Mouse (Mus musculus) hindlimb bud, embryonic 11.5 days (tissue): ENCODE data around the gene Xpnpep1.
A peak's percentile ranks its signal among the peaks of the same experiment; 100 is the strongest.

Source experiments
- DNase-seq: peaks from one replicate; pipeline ENCODE4 v3.0.0-alpha.2; 2012; ENCODE audit warnings: low read depth, low spot score; ENCODE audit errors: extremely low spot score

The Xpnpep1 gene

DNA sequence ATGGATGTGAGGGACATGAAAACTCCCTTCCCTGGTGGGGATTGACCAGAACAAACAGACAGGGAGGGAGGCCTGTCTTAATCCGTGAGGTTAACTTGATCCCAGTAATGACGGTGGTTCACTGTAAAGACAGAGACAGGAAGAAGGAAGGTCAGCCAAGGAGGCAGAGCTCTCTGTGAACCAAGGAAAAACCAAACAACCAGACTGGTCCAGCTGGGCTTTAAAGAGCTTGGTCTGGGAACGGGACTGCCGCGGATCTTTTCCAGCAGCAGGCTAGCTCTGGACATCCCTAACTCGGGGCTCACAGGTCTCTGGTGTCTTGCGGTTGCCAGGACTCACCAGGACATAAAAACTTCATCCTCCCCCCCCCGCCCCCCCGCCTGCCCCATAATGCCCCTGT lies 26.5 kb upstream of the Xpnpep1 start:
- no peak for DNase-seq

- DNase-seq: no peak
These were observed 25.0 kb upstream of the Xpnpep1 start for GRCm38 (mm10) chr19:53064972-53065361.

DNA sequence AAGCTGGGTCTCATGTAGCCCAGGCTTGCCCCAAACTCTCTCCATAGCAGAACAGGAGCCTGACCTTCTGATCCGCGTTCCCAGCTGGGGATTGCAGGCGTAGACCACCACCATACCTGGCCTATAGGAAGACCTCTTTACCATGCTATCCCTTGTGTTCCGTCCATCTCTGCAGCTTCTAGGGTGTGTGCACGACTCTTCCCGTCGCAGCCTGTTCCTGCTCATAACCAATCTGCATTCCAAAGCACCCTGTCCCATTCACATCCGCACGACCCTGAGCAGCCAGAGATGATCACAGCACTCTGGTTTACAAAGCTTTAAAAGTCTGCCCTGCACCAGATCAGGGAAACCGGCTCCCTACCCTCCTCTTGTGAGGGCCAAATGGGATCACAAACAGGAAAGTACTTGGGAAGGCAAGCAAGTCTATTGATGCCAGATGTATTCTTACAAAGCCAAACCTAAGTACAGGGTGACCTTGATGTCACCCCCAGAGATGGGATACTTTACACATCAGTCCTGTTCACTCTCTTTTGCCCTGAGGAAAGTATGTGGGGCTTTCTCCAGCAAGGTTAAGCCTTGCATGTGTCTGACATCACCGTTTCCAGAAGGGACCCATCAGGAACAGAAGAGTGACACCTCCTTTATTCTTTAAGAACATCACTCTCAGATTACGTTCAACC lies 24.4 kb upstream of the Xpnpep1 start:
- no peak for DNase-seq

- DNase-seq: no peak
These were observed 22.0 kb upstream of the Xpnpep1 start for GRCm38 (mm10) chr19:53062046-53062445.

DNA sequence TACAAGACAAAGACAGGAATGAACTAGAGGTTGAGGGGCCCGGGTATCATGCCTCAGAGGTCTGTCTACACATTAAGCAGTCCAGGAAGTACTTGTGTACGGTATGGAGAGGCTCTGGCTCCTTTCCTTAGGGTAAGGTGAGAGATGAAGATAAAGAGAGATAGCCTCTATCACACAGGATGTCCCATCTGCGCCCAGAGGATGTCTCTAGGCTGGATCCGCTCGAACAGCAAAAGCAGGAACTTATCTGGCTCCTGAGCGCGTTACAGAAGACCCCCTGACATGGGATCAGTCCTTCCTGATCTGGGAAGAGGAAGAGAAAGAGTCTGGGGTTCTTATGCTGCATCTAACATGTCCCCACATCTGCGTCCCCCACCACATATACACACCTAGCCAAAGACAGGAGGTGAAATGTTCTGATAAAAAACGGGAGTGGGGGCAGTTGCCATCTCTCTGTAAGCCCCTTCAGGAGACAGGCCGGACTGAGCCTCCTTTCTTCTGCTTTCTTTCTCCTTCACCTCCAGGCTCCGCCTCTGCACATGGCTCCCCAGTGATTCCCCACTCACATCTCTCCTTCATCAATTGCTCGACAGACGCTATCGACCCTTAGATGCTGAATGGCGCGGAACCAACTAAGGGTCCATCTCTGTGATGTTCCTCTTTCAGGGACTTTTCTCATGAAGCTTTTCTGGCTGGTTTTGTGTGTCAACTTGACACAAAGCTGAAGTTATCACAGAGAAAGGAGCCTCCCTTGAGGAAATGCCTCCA lies 19.5 kb upstream of the Xpnpep1 start:
- no peak for DNase-seq

DNA sequence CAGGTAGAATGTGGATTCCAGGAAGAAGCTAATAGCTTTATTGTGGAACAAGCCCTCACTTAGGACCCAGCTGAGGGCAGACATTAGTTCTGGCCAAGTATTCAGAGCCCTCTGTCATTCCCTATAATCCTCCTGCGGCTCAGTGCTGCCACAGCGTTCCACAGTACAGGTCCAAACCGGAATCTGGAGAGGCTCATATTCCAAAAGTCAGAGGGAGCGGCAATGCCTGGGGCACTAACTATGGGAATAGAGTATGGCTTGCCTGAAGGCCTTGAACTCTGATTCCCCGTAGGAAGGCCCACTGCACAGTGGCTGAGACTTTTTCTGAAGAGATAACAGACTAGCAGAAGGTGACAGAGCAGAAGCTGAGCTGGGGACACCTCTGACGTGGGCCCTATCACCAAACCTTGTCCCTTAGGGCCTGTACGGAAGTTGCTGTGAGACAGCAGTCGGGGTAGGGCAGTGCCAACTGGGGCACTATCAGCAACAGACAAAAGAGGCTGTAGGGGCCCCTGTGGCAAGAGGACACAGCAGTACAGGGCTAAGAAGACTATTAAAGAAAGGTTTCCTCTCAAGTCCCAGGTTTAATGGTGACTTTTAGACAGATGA lies 18.8 kb upstream of the Xpnpep1 start:
- DNase-seq: no peak

DNA sequence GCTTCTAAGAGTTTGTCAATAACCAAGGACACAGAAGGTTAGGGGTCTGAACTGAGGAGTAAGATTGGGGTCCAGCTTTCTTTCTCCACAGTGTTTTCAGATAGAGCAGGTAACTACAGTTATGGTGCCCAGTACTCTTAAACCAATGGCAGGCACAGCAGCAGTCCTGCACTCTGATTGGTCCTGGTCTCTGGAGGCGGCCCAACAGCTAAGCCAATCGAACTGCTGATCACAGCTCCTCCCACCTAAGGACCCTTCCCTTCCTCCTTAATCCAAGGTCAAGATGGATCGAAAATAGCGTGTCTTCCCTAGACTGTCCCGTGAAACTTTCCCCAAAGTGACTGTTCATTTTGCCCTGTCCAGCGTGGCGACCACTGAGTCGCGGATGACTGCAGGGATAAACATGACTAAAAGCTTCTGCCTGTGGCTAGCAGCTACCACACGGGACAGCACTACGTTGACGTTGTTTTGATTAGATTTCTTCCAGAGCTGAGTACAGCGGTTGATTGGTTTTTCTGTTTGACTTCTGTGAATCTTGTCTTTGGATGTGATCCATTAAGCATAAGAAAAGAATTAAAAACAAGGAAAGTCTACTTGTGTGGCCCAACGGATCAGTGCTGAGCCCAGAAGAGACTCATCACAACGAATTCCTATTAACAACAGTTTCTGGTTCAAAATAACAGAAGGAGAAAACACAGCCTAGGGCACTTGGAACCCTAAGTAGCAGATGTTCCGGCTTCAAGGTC lies 18.1 kb upstream of the Xpnpep1 start:
- no peak for DNase-seq

GRCm38 (mm10) chr19:53053355-53053754 lies 13.3 kb upstream of the Xpnpep1 start:
- no peak for DNase-seq

DNA sequence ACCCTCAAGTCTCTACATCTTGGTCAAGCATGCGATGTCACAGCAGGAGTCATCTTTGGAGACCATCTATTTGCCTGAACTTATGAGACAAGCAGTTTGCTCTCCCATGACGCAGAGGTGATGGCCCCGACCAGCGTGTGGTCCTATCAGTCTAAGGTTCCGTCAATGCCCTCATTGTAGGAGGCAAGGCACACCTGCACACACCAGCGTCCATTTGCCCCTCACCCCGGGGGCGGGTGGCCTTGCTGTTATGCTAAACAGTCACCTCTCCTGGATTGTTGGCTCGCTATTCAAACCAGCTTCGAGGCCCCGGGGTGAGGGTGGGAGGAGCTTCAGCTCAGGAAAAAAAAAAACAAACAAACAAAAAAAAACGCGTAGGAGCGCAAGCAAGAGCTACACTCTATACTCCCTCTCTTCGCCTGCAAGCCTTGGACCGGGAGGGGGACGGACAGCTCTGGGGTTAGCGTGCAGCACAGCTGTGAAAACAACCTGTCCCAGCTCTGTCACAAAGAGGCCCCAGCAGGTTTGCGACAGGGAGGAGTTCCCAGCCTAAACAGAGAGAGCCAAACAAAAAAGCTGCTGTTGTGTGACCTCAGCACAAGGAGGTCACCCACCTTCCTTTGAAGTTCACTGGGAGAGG lies 12.1 kb upstream of the Xpnpep1 start:
- no peak for DNase-seq

GRCm38 (mm10) chr19:53051288-53051985 lies 11.4 kb upstream of the Xpnpep1 start:
- no peak for DNase-seq

GRCm38 (mm10) chr19:53050100-53050499 lies 10.1 kb upstream of the Xpnpep1 start:
- DNase-seq: no peak

- DNase-seq: no peak
These were observed 7.2 kb upstream of the Xpnpep1 start for GRCm38 (mm10) chr19:53047208-53047607.

- no peak for DNase-seq
These were observed 3.6 kb upstream of the Xpnpep1 start for GRCm38 (mm10) chr19:53043423-53044125.

- no peak for DNase-seq
These were observed 1.6 kb upstream of the Xpnpep1 start for GRCm38 (mm10) chr19:53041570-53041969.

GRCm38 (mm10) chr19:53041133-53041510 lies 1.1 kb upstream of the Xpnpep1 start:
- no peak for DNase-seq

GRCm38 (mm10) chr19:53039090-53039489 lies 924 bp downstream of the Xpnpep1 start:
- DNase-seq: no peak

GRCm38 (mm10) chr19:53038435-53038938 lies 1.5 kb downstream of the Xpnpep1 start:
- peak; percentile 93 for DNase-seq

- no peak for DNase-seq
These were observed 2.0 kb downstream of the Xpnpep1 start for GRCm38 (mm10) chr19:53037925-53038419.

DNA sequence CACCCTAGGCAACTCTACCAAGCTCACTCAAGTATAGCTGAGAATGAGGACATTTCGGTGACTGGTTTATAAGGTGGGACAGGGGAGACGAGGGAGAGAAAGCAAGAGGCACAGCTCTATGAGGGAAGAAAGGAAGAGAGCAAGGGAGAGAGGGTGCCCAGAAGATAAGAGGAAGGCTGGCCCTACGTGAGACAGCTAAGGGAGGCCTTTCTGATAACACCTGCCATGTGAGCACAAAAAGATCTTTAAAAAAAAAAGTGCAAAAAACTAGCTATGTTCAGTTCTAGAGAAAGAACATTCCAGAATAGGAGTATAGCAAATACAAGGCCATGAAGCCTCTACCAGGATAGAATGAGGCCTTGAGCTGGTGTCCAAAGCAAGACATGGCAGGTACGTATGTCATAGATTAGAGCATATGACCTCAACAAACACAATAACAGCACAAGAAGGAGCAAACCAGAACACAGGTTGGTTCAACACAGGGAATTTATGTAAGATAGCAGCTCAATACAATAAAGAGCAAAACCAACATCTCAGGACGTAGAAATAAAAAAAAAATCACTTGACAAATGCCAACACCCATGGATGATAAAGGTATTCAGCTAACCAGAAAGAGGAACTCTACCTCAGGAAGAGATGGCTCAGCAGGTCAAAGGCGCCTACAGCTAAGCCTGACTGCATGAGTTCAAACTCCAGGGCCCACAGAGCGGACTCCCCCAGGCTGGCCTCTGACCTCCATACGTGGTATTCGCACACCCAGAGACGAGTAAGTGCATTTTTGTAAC lies 6.7 kb downstream of the Xpnpep1 start:
- DNase-seq: no peak
